ENCODE assay signal across 34 mouse cellular contexts in the genomic region with DNA sequence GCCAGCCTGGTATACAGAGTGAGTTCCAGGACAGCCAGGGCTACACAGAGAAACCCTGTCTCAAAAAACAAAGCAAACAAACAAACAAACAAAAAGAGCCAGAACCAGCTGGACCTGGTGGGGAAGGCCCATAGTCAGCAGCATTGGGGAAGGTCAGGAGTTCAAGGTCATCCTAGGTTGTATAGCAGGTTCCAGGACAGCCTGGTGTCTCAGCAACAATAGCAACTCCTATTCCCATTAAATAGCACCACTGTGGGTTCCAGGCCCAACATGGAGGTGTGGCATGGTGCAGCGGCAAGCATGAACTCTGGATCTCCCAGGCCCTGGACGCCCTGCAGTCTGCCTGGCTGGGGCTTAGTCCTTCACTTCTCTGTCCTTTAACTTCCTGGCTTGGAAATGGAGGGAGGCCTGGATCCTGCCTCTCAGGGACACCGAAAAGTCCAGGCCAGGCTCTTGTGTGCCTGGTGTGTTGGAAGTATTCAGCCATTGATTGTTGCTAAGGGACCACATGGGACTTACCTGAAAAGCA. TPM values are rescaled to one million over a fixed set of nuclear protein-coding genes. Genes with fewer than 3 reads are reported as not detected.
A peak's percentile ranks its signal among the peaks of the same experiment; 100 is the strongest.
DNase-seq lines count a peak whose midpoint lies in the region; ATAC-seq lines count a peak whose summit lies in the region.
"Had no signal": no experiment of that assay in that cellular context is flagged by ENCODE, and none has a peak within 500 bp of the region (broad histone marks: within the 10 kb centered on the region; RNA-seq: fewer than 3 reads in every experiment).

No protein-coding gene starts in this region.

- H3K4me2 ChIP-seq in heart, embryonic 12.5 days, result no peak overlapping the region
- H3K4me2 ChIP-seq in heart, embryonic 14.5 days (ENCODE audit: low read length), result no peak overlapping the region
- H3K4me2 ChIP-seq: embryonic facial prominence, embryonic 13.5 days; forebrain, embryonic 12.5 days; forebrain, embryonic 15.5 days; heart, embryonic 13.5 days; hindbrain, embryonic 13.5 days; intestine, embryonic 15.5 days; kidney, embryonic 15.5 days had no signal

- no peak overlapping the region for H3K4me3 ChIP-seq in heart, embryonic 12.5 days
- H3K4me3 ChIP-seq in heart, embryonic 14.5 days (ENCODE audit: control insufficient read depth in 1 of 2, insufficient read depth in 1 of 2, low read depth in 1 of 2, low read length in 2 of 2), result no peak overlapping the region
- H3K4me3 ChIP-seq: embryonic facial prominence, embryonic 10.5 days; embryonic facial prominence, embryonic 13.5 days; erythroblast, embryonic 14.5 days; forebrain, embryonic 12.5 days; forebrain, embryonic 15.5 days; heart, embryonic 13.5 days; hindbrain, embryonic 10.5 days; hindbrain, embryonic 13.5 days; intestine, embryonic 15.5 days; kidney, embryonic 15.5 days had no signal

- H3K27ac ChIP-seq in heart, embryonic 12.5 days (ENCODE audit: poor library complexity, severe bottlenecking), result no peak overlapping the region
- H3K27ac ChIP-seq in heart, embryonic 14.5 days (replicated peaks in 1 of 2; ENCODE audit: control insufficient read depth in 1 of 2, insufficient read depth in 1 of 2, low read depth in 2 of 2, low read length in 2 of 2), result no peak overlapping the region
- H3K27ac ChIP-seq: embryonic facial prominence, embryonic 10.5 days; embryonic facial prominence, embryonic 13.5 days; forebrain, embryonic 12.5 days; forebrain, embryonic 15.5 days; hindbrain, embryonic 10.5 days; hindbrain, embryonic 13.5 days; intestine, embryonic 15.5 days; kidney, embryonic 15.5 days had no signal

- peaks cover 84% of the 10 kb centered on the region for H3K4me1 ChIP-seq in heart, embryonic 12.5 days (replicated peaks)
- H3K4me1 ChIP-seq in heart, embryonic 14.5 days (ENCODE audit: control insufficient read depth in 2 of 2, insufficient read depth in 2 of 2, low read length in 2 of 2), result peaks cover 65 to 87% of the 10 kb centered on the region in 2 experiments

- no peak overlapping the region for H3K9ac ChIP-seq in heart, embryonic 12.5 days
- H3K9ac ChIP-seq in heart, embryonic 14.5 days (ENCODE audit: low read length), result 0 out of 2 replicates have a peak overlapping the region, but pooled peaks have one; percentile 5
- H3K9ac ChIP-seq: embryonic facial prominence, embryonic 13.5 days; forebrain, embryonic 12.5 days; forebrain, embryonic 15.5 days; heart, embryonic 13.5 days; hindbrain, embryonic 13.5 days; intestine, embryonic 15.5 days; kidney, embryonic 15.5 days had no signal

- 98% methylated on average over 3 of the region's 3 CpGs for WGBS in heart, embryonic 12.5 days
- 86% methylated on average over 3 of the region's 3 CpGs for WGBS in heart, embryonic 14.5 days

- H3K36me3 ChIP-seq in heart, embryonic 12.5 days, result peaks cover 20% of the 10 kb centered on the region
- H3K36me3 ChIP-seq in heart, embryonic 14.5 days (ENCODE audit: control insufficient read depth, insufficient read depth, low read length), result peaks cover 8% of the 10 kb centered on the region; the same call in 1 of the 2 replicates
- H3K36me3 ChIP-seq: intestine, embryonic 15.5 days had no signal

- no peak for ATAC-seq in heart, embryonic 12.5 days (ENCODE audit: insufficient number of reproducible peaks, low FRiP score)
- no peak for ATAC-seq in heart, embryonic 14.5 days (ENCODE audit: insufficient number of reproducible peaks, insufficient read depth, low FRiP score, low read depth)
- ATAC-seq: activated CD4-positive, CD25-positive, alpha-beta regulatory T cell, adult 4 months; forebrain, embryonic 15.5 days; hindbrain, embryonic 16.5 days; intestine, embryonic 15.5 days; Patski had no signal

- peak; percentile 86 for DNase-seq in heart, adult 11 months
- DNase-seq in heart, adult 8-10 months (ENCODE audit: low spot score), result no peak
- peak; percentile 74 for DNase-seq in ES-CJ7 (ENCODE audit: low read depth, low spot score)
- DNase-seq in ZHBTc4 (ENCODE audit: low read depth, low spot score), result peak; percentile 79
- DNase-seq in ovary, postnatal 10 days (ENCODE audit: low spot score), result no peak
- DNase-seq in cerebellum, adult 11-12 months, result no peak
- DNase-seq: adrenal gland, adult 8-10 months; adrenal gland, postnatal 25 days; B cell, adult 2 months; cerebellum, adult 2 months; cerebellum, adult 9-11 months; cerebellum, postnatal 25 days; gastrocnemius, postnatal 10 days; heart, adult 18-20 months; heart, postnatal 10 days; kidney, adult 11 months; kidney, adult 8-10 months had no signal

- no peaks in the 10 kb centered on the region for H3K27me3 ChIP-seq in heart, embryonic 12.5 days (replicated peaks)
- H3K27me3 ChIP-seq in heart, embryonic 14.5 days (ENCODE audit: control insufficient read depth, insufficient read depth, low read length), result no peaks in the 10 kb centered on the region
- H3K27me3 ChIP-seq: CH12.LX; embryonic facial prominence, embryonic 13.5 days; forebrain, embryonic 12.5 days; forebrain, embryonic 15.5 days; heart, embryonic 13.5 days; hindbrain, embryonic 13.5 days; intestine, embryonic 15.5 days; kidney, embryonic 15.5 days; Patski had no signal

- H3K9me3 ChIP-seq in heart, embryonic 12.5 days (replicated peaks), result no peaks in the 10 kb centered on the region
- no peaks in the 10 kb centered on the region for H3K9me3 ChIP-seq in heart, embryonic 14.5 days (ENCODE audit: control insufficient read depth, low read length)
- H3K9me3 ChIP-seq: embryonic facial prominence, embryonic 10.5 days; embryonic facial prominence, embryonic 13.5 days; forebrain, embryonic 12.5 days; forebrain, embryonic 15.5 days; G1E; heart, embryonic 13.5 days; hindbrain, embryonic 10.5 days; hindbrain, embryonic 13.5 days; intestine, embryonic 15.5 days; kidney, embryonic 15.5 days had no signal

RNA-seq across cellular contexts. Expression of a gene that starts 19.0 kb away (rescaled TPM):
- 36.2 and 38.7 TPM in 2 replicates for polyA plus RNA-seq in heart, embryonic 12.5 days (2016; fragmentation: Nextera tagmentation; extraction: Ambion mirVana)
- 30.2 and 36.9 TPM in 2 replicates for polyA plus RNA-seq in heart, embryonic 14.5 days (2014; fragmentation: Nextera tagmentation; extraction: Ambion mirVana)
- 10 to 100 TPM; 51.1 to 75.8 (median 59.4) TPM for total RNA-seq in heart, adult 8-10 months (2022)

RNA-seq across cellular contexts. Expression of a gene that starts 19.6 kb away (rescaled TPM):
- polyA plus RNA-seq in heart, embryonic 12.5 days (2016; fragmentation: Nextera tagmentation; extraction: Ambion mirVana), result 115 and 121 TPM in 2 replicates
- polyA plus RNA-seq in heart, embryonic 14.5 days (2014; fragmentation: Nextera tagmentation; extraction: Ambion mirVana), result 120 and 121 TPM in 2 replicates
- total RNA-seq in heart, adult 8-10 months (2022), result 10 to 100 TPM; 52.7 to 57.9 (median 55.4) TPM

Comparison
In these comparisons a context has a peak if more than half of its experiments do, and no peak if none do; other contexts are left out.
1. DNase-seq: peak in heart, adult 11 months (single experiment), ES-CJ7 (single experiment) and ZHBTc4 (single experiment); none in heart, adult 8-10 months (single experiment), ovary, postnatal 10 days (single experiment) and cerebellum, adult 11-12 months (single experiment).